Mouse (Mus musculus) heart, embryonic 14.5 days (tissue): ENCODE results near the gene Epb41l1. TPM values are rescaled to one million over a fixed set of nuclear protein-coding genes. Genes with fewer than 3 reads are reported as not detected.
A peak's percentile ranks its signal among the peaks of the same experiment; 100 is the strongest.

Source experiments
- ATAC-seq: fragments of 200-750 bp; cut with Nextera tagmentation; 2 replicates; pipeline ENCODE4 v1.8.0; 2017; ENCODE audit warnings: low read depth, moderate TSS enrichment; ENCODE audit not compliant: insufficient number of reproducible peaks, insufficient read depth, low FRiP score
- H3K27ac ChIP-seq, 2 experiments: fragments of 200-500 bp in 1 of 2; fragments of 300-500 bp in 1 of 2; sonication (generic) in 1 of 2; replicated peaks in 1 of 2; 2 replicates each; pipeline ENCODE4 v1.5.1; 2012 to 2014; ENCODE audit warnings: low read depth in 2 of 2, low read length in 2 of 2, control low read depth in 1 of 2, mild to moderate bottlenecking in 1 of 2, mixed read lengths in 1 of 2; ENCODE audit not compliant: control insufficient read depth in 1 of 2, insufficient read depth in 1 of 2
- H3K27me3 ChIP-seq: fragments of 300-500 bp; sonication (generic); 2 replicates; pipeline ENCODE4 v1.6.1; 2014; ENCODE audit warnings: mild to moderate bottlenecking, low read length, control low read depth; ENCODE audit not compliant: control insufficient read depth, insufficient read depth
- H3K36me3 ChIP-seq: fragments of 300-500 bp; sonication (generic); 2 replicates; pipeline ENCODE4 v1.6.1; 2014; ENCODE audit warnings: mild to moderate bottlenecking, control low read depth, low read length, mixed read lengths; ENCODE audit not compliant: control insufficient read depth, insufficient read depth
- H3K4me1 ChIP-seq, 2 experiments: fragments of 200-500 bp in 1 of 2; fragments of 300-500 bp in 1 of 2; sonication (generic) in 1 of 2; 2 replicates each; pipeline ENCODE4 v1.6.1; 2012 to 2014; ENCODE audit warnings: low read length in 2 of 2, control low read depth in 1 of 2, mixed read lengths in 1 of 2; ENCODE audit not compliant: control insufficient read depth in 2 of 2, insufficient read depth in 2 of 2
- H3K4me2 ChIP-seq: fragments of 300-500 bp; sonication (generic); 2 replicates; pipeline ENCODE4 v1.6.1; 2014; ENCODE audit warnings: mild to moderate bottlenecking, low read length
- H3K4me3 ChIP-seq, 2 experiments: fragments of 200-500 bp in 1 of 2; fragments of 300-500 bp in 1 of 2; sonication (generic) in 1 of 2; 2 replicates each; pipeline ENCODE4 v1.5.1; 2012 to 2014; ENCODE audit warnings: low read length in 2 of 2, mild to moderate bottlenecking in 2 of 2, control low read depth in 1 of 2, low read depth in 1 of 2, moderate library complexity in 1 of 2; ENCODE audit not compliant: control insufficient read depth in 1 of 2, insufficient read depth in 1 of 2
- H3K9ac ChIP-seq: fragments of 300-500 bp; sonication (generic); 2 replicates; pipeline ENCODE4 v1.6.1; 2014; ENCODE audit warnings: mild to moderate bottlenecking, low read length
- H3K9me3 ChIP-seq: fragments of 300-500 bp; sonication (generic); 2 replicates; pipeline ENCODE4 v1.6.1; 2016; ENCODE audit warnings: low read length, control low read depth; ENCODE audit not compliant: control insufficient read depth
- WGBS: fragments of 180-500 bp; shearing (Covaris S2); extraction: QIAGEN DNeasy Blood & Tissue Kit; methylation state at CpG from one replicate; pipeline ENCODE4 v1.1.7; 2014; 5-methylcytosine and 5-hydroxymethylcytosine counted together
- polyA plus RNA-seq: library from polyadenylated mRNA; unstranded; fragments of >200 nt; fragmentation: Nextera tagmentation; extraction: Ambion mirVana; gene quantifications from 2 replicates; pipeline ENCODE4 v1.2.1, GENCODE M21; 2014

The Epb41l1 gene
- polyA plus RNA-seq, 1 experiment from 2014 or later: 1.6 TPM

DNA sequence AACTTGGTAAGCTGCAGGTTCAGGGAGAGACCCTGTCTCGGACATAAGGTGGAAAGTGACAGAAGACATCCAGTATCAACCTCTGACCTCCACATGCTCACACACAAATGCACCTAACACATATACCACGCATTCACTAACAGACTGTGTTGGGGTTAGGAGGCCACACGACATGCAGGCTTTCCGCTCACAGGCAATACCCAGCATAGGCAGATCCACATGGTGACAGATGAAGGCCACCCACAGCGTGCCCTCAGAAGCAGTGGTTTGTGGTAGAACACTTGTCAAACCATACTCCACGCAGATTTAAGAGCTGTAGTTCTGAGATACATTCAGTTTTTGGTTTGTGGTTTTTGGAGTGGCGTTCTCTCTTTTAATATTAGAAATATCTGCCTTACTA is 147.9 kb downstream of the Epb41l1 start:
- ATAC-seq: no peak
- no peaks in the 10 kb centered on the region for H3K27me3 ChIP-seq
- 90% methylated on average over 7 of the region's 7 CpGs for WGBS
- no peaks in the 10 kb centered on the region for H3K4me1 ChIP-seq
- no peak overlapping the region for H3K4me2 ChIP-seq
- H3K27ac ChIP-seq: no peak overlapping the region
- H3K4me3 ChIP-seq: no peak overlapping the region
- peaks cover 37% of the 10 kb centered on the region for H3K36me3 ChIP-seq
- no peaks in the 10 kb centered on the region for H3K9me3 ChIP-seq
- H3K9ac ChIP-seq: no peak overlapping the region

DNA sequence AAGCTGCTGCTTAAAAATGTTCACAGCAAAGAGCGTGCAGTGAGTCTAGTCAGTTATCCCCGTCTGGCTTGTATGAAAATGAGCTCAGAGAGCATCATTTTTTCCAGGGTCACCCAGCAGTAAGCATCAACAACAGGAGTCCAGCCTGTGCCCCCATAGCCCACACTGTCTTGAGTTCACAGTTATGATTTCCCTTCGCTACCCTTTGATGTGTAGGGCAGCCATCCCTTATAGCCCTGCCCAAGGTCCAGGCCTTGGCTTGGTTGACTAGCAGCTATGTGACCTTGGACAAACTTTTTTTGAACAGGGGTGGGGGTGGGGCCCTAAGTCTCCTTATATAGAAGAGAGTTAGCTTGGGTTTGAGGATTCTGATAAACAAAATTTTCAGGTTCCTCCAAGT is 148.6 kb downstream of the Epb41l1 start:
- 90% methylated on average over 3 of the region's 3 CpGs for WGBS

DNA sequence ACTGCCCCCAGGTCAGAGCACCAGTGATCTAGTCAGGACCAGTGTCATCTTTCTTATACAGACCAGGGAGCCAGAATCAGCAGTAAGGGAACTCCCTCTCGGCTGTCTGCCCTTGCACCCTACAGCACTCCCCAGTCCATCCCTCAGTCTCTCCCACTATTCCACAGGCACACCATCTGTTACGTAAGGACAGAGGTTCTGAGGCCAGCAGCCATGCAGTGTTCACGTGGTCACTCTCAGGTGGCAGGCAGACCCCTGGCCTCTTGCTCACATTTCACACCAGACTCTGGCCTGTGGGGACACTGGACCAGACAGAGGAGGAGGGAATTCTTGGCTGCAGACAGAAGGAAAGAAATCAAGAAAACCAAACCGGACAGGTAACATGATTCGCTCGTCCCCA is 150.8 kb downstream of the Epb41l1 start:
- whole genome bisulfite sequencing: 74% methylated on average over 6 of the region's 6 CpGs

More for the DNA sequence above, 148.6 kb downstream of the Epb41l1 start:
- Histone ChIP-seq H3K4me2 (no peak overlapping the region), H3K4me1 (no peaks in the 10 kb centered on the region), H3K36me3 (peaks cover 36% of the 10 kb centered on the region), H3K27ac (no peak overlapping the region), H3K9ac (no peak overlapping the region), H3K27me3 (no peaks in the 10 kb centered on the region), H3K4me3 (no peak overlapping the region), H3K9me3 (no peaks in the 10 kb centered on the region)
- ATAC-seq: no peak

DNA sequence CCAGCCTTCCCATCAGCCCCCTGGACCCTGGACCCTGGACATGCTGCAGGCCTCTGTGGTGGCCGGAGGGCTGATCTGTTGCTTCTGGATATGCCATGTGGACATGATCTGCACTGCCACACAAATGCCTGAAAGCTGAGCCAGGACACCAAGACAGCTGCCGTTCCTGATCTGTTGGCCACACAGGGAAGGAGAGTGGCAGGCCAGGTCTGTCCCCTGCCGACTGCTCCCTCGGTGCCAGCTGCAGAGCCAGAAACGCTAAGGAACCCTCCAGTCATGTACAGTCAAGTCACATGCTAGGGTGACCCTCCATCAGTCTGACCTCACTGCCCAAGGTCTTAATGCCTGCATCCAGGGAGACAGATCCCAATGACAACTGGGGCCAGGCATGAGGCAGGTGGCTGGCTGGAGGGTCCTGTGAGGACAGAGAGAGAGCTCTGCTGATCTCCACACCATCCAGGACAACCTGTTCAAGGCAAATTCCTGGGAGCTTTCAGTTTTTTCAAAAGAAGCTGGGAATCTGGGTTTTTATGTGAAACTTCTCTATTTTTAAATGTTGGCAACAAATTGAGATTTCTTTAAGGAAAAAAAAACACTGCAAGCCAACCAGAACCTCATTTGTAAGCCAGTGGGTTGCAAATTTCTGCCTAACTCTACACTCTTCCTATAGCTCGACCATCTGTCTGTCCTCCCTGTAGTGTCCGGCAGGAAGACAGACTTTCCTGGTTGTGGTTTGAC is 156.3 kb downstream of the Epb41l1 start:
- Histone ChIP-seq H3K4me1 (no peaks in the 10 kb centered on the region), H3K4me3 (no peak overlapping the region), H3K27ac (no peak overlapping the region), H3K27me3 (no peaks in the 10 kb centered on the region), H3K9ac (no peak overlapping the region), H3K36me3 (no peaks in the 10 kb centered on the region), H3K4me2 (no peak overlapping the region), H3K9me3 (no peaks in the 10 kb centered on the region)
- WGBS: 76% methylated on average over 7 of the region's 7 CpGs
- ATAC-seq: no peak

More for the DNA sequence above, 150.8 kb downstream of the Epb41l1 start:
- Histone ChIP-seq H3K4me2 (no peak overlapping the region), H3K9ac (no peak overlapping the region), H3K36me3 (peaks cover 26% of the 10 kb centered on the region), H3K27ac (no peak overlapping the region), H3K9me3 (no peaks in the 10 kb centered on the region), H3K4me1 (no peaks in the 10 kb centered on the region), H3K27me3 (no peaks in the 10 kb centered on the region), H3K4me3 (no peak overlapping the region)
- no peak for ATAC-seq

DNA sequence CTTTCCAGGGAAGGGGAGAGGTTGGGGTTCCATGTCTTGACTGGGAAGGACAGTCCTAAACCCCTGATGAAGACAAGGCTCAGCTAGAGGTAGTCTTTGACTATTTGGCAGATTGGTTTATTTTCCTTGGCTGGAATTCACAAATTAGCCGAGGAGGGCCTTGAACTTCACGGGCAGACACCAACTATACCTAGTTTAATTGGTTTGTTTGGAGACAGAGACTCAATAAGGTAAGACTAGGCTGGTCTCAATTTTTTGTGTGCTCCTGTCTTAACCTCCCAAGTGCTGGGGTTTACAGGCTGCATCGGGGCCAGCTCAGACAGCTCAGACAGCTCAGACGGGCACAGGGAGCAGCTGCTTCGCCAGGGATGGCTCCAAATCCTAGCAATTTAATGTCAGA is 159.8 kb downstream of the Epb41l1 start:
- Histone ChIP-seq H3K36me3 (no peaks in the 10 kb centered on the region), H3K4me1 (peaks cover 8 to 17% of the 10 kb centered on the region in 2 experiments), H3K4me2 (no peak overlapping the region), H3K4me3 (no peak overlapping the region), H3K27ac (no peak overlapping the region), H3K27me3 (peaks cover 6% of the 10 kb centered on the region; the same call in 1 of the 2 replicates), H3K9ac (no peak overlapping the region), H3K9me3 (no peaks in the 10 kb centered on the region)
- no peak for ATAC-seq
- 74% methylated on average over 5 of the region's 5 CpGs for WGBS

DNA sequence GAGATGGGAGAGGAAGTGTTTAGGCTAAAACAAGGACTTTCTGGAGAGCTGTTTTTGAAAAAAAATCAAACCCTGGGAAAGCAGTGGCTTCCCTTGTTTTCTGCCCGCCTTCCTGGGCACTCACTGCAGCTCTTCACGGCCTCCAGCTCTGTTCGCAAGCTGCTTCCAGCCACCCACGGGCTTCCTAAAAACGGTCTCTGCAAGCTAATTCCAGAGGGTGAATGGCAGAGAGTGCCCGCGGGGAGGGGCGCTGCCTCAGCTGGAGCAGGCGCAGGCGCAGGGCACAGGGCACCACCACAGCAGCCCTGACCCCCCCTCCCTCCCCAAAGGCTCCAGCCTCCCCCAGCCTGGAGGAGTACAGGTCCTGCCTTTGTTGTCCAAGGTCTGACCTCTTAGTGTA is 160.5 kb downstream of the Epb41l1 start:
- peaks cover 6% of the 10 kb centered on the region; the same call in 1 of the 2 replicates for H3K27me3 ChIP-seq
- no peak for ATAC-seq
- H3K9me3 ChIP-seq: no peaks in the 10 kb centered on the region
- H3K4me3 ChIP-seq: no peak overlapping the region
- H3K9ac ChIP-seq: no peak overlapping the region
- peaks cover 8 to 18% of the 10 kb centered on the region in 2 experiments for H3K4me1 ChIP-seq
- no peaks in the 10 kb centered on the region for H3K36me3 ChIP-seq
- H3K27ac ChIP-seq: no peak overlapping the region
- H3K4me2 ChIP-seq: no peak overlapping the region
- WGBS: 65% methylated on average over 10 of the region's 10 CpGs

DNA sequence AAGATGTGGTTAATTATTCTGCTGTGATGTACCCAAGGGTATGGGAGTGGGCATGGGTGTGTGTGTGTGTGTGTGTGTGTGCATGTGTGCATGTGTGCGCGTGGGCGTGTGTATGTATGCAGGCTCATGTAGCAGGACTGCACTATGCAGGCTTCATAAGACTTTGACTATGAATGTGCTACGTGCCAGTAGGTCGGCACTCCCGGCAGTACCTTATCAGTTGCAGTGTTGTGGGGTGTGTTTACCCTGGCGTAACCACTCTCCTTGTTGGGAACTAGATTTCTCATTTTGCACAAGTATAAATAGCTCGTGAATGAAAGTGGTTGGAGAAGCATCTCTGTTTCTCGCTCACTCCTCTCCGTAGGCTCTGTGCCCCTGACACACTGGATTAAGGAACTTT is 162.2 kb downstream of the Epb41l1 start:
- ATAC-seq: no peak

More for the DNA sequence above, 162.2 kb downstream of the Epb41l1 start:
- peaks cover 8 to 18% of the 10 kb centered on the region in 2 experiments for H3K4me1 ChIP-seq
- peaks cover 6% of the 10 kb centered on the region; the same call in 1 of the 2 replicates for H3K27me3 ChIP-seq
- H3K4me2 ChIP-seq: peak overlapping the region; percentile 33
- no peak overlapping the region for H3K4me3 ChIP-seq
- peak overlapping the region; percentile 18 to 61; a peak in 2 of 4 replicates for H3K27ac ChIP-seq
- no peaks in the 10 kb centered on the region for H3K36me3 ChIP-seq
- H3K9ac ChIP-seq: no peak overlapping the region
- 37% methylated on average over 10 of the region's 10 CpGs for WGBS
- H3K9me3 ChIP-seq: no peaks in the 10 kb centered on the region
